Mouse (Mus musculus): ENCODE results near the gene Shd. TPM values are rescaled to one million over a fixed set of nuclear protein-coding genes. Genes with fewer than 3 reads are reported as not detected.

The Shd gene
- polyA plus RNA-seq, 1 experiment, result 207 TPM

GRCm38 (mm10) chr17:55952041-55952440 lies 18.2 kb upstream of the Shd start:
- DNase-seq (ENCODE audit: low read depth), result no peak
- no peak for TF ChIP-seq POLR2A (IDR thresholded peaks at IDR 0.05; ENCODE audit: borderline replicate concordance, extremely low read depth, insufficient read depth, insufficient read length, poor library complexity, severe bottlenecking)
- TF ChIP-seq CTCF (IDR thresholded peaks at IDR 0.05; ENCODE audit: borderline replicate concordance, extremely low read depth, insufficient read depth, insufficient read length), result no peak

- DNase-seq (ENCODE audit: low read depth), result no peak
- no peak for TF ChIP-seq CTCF (IDR thresholded peaks at IDR 0.05; ENCODE audit: borderline replicate concordance, extremely low read depth, insufficient read depth, insufficient read length)
- no peak for TF ChIP-seq POLR2A (IDR thresholded peaks at IDR 0.05; ENCODE audit: borderline replicate concordance, extremely low read depth, insufficient read depth, insufficient read length, poor library complexity, severe bottlenecking)
These were observed 17.7 kb upstream of the Shd start, which contains the start of gene Ebi3 for GRCm38 (mm10) chr17:55952447-55953027. Gene Ebi3, plus strand, starts transcription at chr17:55952640.

GRCm38 (mm10) chr17:55953751-55954150 lies 16.5 kb upstream of the Shd start:
- no peak for DNase-seq (ENCODE audit: low read depth)
- TF ChIP-seq CTCF (IDR thresholded peaks at IDR 0.05; ENCODE audit: borderline replicate concordance, extremely low read depth, insufficient read depth, insufficient read length), result no peak
- no peak for TF ChIP-seq POLR2A (IDR thresholded peaks at IDR 0.05; ENCODE audit: borderline replicate concordance, extremely low read depth, insufficient read depth, insufficient read length, poor library complexity, severe bottlenecking)

GRCm38 (mm10) chr17:55954229-55954628 lies 16.0 kb upstream of the Shd start:
- no peak for DNase-seq (ENCODE audit: low read depth)
- TF ChIP-seq CTCF (IDR thresholded peaks at IDR 0.05; ENCODE audit: borderline replicate concordance, extremely low read depth, insufficient read depth, insufficient read length) (no peak), POLR2A (IDR thresholded peaks at IDR 0.05; ENCODE audit: borderline replicate concordance, extremely low read depth, insufficient read depth, insufficient read length, poor library complexity, severe bottlenecking) (no peak)

GRCm38 (mm10) chr17:55956129-55956528 lies 14.1 kb upstream of the Shd start:
- TF ChIP-seq POLR2A (IDR thresholded peaks at IDR 0.05; ENCODE audit: borderline replicate concordance, extremely low read depth, insufficient read depth, insufficient read length, poor library complexity, severe bottlenecking), result peak; percentile 28; the same call in 1 of the 2 replicates
- no peak for TF ChIP-seq CTCF (IDR thresholded peaks at IDR 0.05; ENCODE audit: borderline replicate concordance, extremely low read depth, insufficient read depth, insufficient read length)
- DNase-seq (ENCODE audit: low read depth), result peak; percentile 93

- no peak for DNase-seq (ENCODE audit: low read depth)
These were observed 13.7 kb upstream of the Shd start for GRCm38 (mm10) chr17:55956591-55956990.

GRCm38 (mm10) chr17:55957168-55957567 lies 13.1 kb upstream of the Shd start:
- peak; percentile 83 for DNase-seq (ENCODE audit: low read depth)
- no peak for TF ChIP-seq POLR2A (IDR thresholded peaks at IDR 0.05; ENCODE audit: borderline replicate concordance, extremely low read depth, insufficient read depth, insufficient read length, poor library complexity, severe bottlenecking)
- peak; percentile 89 for TF ChIP-seq CTCF (IDR thresholded peaks at IDR 0.05; ENCODE audit: borderline replicate concordance, extremely low read depth, insufficient read depth, insufficient read length)

More at GRCm38 (mm10) chr17:55956591-55956990, 13.7 kb upstream of the Shd start:
- TF ChIP-seq POLR2A (IDR thresholded peaks at IDR 0.05; ENCODE audit: borderline replicate concordance, extremely low read depth, insufficient read depth, insufficient read length, poor library complexity, severe bottlenecking), result no peak
- no peak for TF ChIP-seq CTCF (IDR thresholded peaks at IDR 0.05; ENCODE audit: borderline replicate concordance, extremely low read depth, insufficient read depth, insufficient read length)

GRCm38 (mm10) chr17:55957726-55958583 lies 12.3 kb upstream of the Shd start:
- DNase-seq (ENCODE audit: low read depth), result no peak
- no peak for TF ChIP-seq POLR2A (IDR thresholded peaks at IDR 0.05; ENCODE audit: borderline replicate concordance, extremely low read depth, insufficient read depth, insufficient read length, poor library complexity, severe bottlenecking)
- TF ChIP-seq CTCF (IDR thresholded peaks at IDR 0.05; ENCODE audit: borderline replicate concordance, extremely low read depth, insufficient read depth, insufficient read length), result no peak

GRCm38 (mm10) chr17:55958584-55958886 lies 11.7 kb upstream of the Shd start:
- TF ChIP-seq POLR2A (IDR thresholded peaks at IDR 0.05; ENCODE audit: borderline replicate concordance, extremely low read depth, insufficient read depth, insufficient read length, poor library complexity, severe bottlenecking) (no peak), CTCF (IDR thresholded peaks at IDR 0.05; ENCODE audit: borderline replicate concordance, extremely low read depth, insufficient read depth, insufficient read length) (no peak)
- DNase-seq (ENCODE audit: low read depth), result no peak

- TF ChIP-seq POLR2A (IDR thresholded peaks at IDR 0.05; ENCODE audit: borderline replicate concordance, extremely low read depth, insufficient read depth, insufficient read length, poor library complexity, severe bottlenecking) (peak; percentile 37; the same call in 1 of the 2 replicates), CTCF (IDR thresholded peaks at IDR 0.05; ENCODE audit: borderline replicate concordance, extremely low read depth, insufficient read depth, insufficient read length) (no peak)
- DNase-seq (ENCODE audit: low read depth), result peak; percentile 99
These were observed 11.1 kb upstream of the Shd start, which contains the start of gene Yju2 for GRCm38 (mm10) chr17:55958918-55959728. Gene Yju2, plus strand, starts transcription at chr17:55959099.
